Mouse (Mus musculus): Measurements from ENCODE around the gene Gdf3. TPM values are rescaled to one million over a fixed set of nuclear protein-coding genes. Genes with fewer than 3 reads are reported as not detected.

Gdf3 gene
- polyA plus RNA-seq, 1 experiment from 2014 or later, result 0.56 TPM

Other genes starting within 250 kb of the Gdf3 start
- gene Rimklb, start 111.3 kb downstream of the Gdf3 start, polyA plus RNA-seq (2014; fragmentation: Nextera tagmentation; extraction: Ambion mirVana), result 8.7 and 10.9 TPM in 2 replicates
- gene Mfap5, start 104.2 kb downstream of the Gdf3 start, polyA plus RNA-seq (2014; fragmentation: Nextera tagmentation; extraction: Ambion mirVana), result 5.4 and 5.9 TPM in 2 replicates
- 0.16 TPM in 1 of 2 replicates, not detected in the other for gene Aicda, start 56.3 kb downstream of the Gdf3 start, polyA plus RNA-seq (2014; fragmentation: Nextera tagmentation; extraction: Ambion mirVana)
- 0.97 and 2.4 TPM in 2 replicates for gene Apobec1, start 7.6 kb downstream of the Gdf3 start, polyA plus RNA-seq (2014; fragmentation: Nextera tagmentation; extraction: Ambion mirVana)
- not detected in 2 replicates for gene Dppa3, start 16.3 kb upstream of the Gdf3 start, polyA plus RNA-seq (2014; fragmentation: Nextera tagmentation; extraction: Ambion mirVana)
- gene Nanog, start 97.4 kb upstream of the Gdf3 start, polyA plus RNA-seq (2014; fragmentation: Nextera tagmentation; extraction: Ambion mirVana), result 0.23 and 0.25 TPM in 2 replicates
- gene Slc2a3, start 191.6 kb upstream of the Gdf3 start, polyA plus RNA-seq (2014; fragmentation: Nextera tagmentation; extraction: Ambion mirVana), result 27.5 and 33.2 TPM in 2 replicates
- 4.9 and 5.9 TPM in 2 replicates for gene Foxj2, start 209.8 kb upstream of the Gdf3 start, polyA plus RNA-seq (2014; fragmentation: Nextera tagmentation; extraction: Ambion mirVana)
- 1.4 and 1.5 TPM in 2 replicates for gene C3ar1, start 246.1 kb upstream of the Gdf3 start, polyA plus RNA-seq (2014; fragmentation: Nextera tagmentation; extraction: Ambion mirVana)

Data from heart, embryonic 11.5 days (tissue).